Mouse (Mus musculus) neural tube, embryonic 14.5 days (tissue): ENCODE results near the gene Spry1. TPM values are rescaled to one million over a fixed set of nuclear protein-coding genes. Genes with fewer than 3 reads are reported as not detected.

Experiments
- ATAC-seq: fragments of 200-750 bp; cut with Nextera tagmentation; 2 replicates; pipeline ENCODE4 v1.8.0; 2017; ENCODE audit warnings: low read depth, mild to moderate bottlenecking, moderate TSS enrichment, moderate library complexity
- H3K27ac ChIP-seq: fragments of 300-500 bp; sonication (generic); 2 replicates; pipeline ENCODE4 v1.5.1; 2014; ENCODE audit warnings: low read depth, mild to moderate bottlenecking, control low read depth, low read length, moderate library complexity, mixed read lengths
- H3K27me3 ChIP-seq: fragments of 300-500 bp; sonication (generic); 2 replicates; pipeline ENCODE4 v1.6.1; 2014; ENCODE audit warnings: low read length; ENCODE audit not compliant: control insufficient read depth, insufficient read depth
- H3K36me3 ChIP-seq: fragments of 300-500 bp; sonication (generic); 2 replicates; pipeline ENCODE4 v1.6.1; 2014; ENCODE audit warnings: low read length, mixed read lengths; ENCODE audit not compliant: control insufficient read depth, insufficient read depth
- H3K4me1 ChIP-seq: fragments of 300-500 bp; sonication (generic); 2 replicates; pipeline ENCODE4 v1.6.1; 2014; ENCODE audit warnings: low read length; ENCODE audit not compliant: control insufficient read depth, insufficient read depth
- H3K4me2 ChIP-seq: fragments of 300-500 bp; sonication (generic); 2 replicates; pipeline ENCODE4 v1.6.1; 2014; ENCODE audit warnings: mild to moderate bottlenecking, low read depth, low read length, control low read depth
- H3K4me3 ChIP-seq: fragments of 300-500 bp; sonication (generic); 2 replicates; pipeline ENCODE4 v1.5.1; 2014; ENCODE audit warnings: low read depth, low read length, control low read depth, mixed read lengths
- H3K9ac ChIP-seq: fragments of 300-500 bp; sonication (generic); replicated peaks from 2 replicates; pipeline ENCODE4 v1.6.1; 2014; ENCODE audit warnings: low read depth, mild to moderate bottlenecking, control low read depth, low read length, mixed read lengths
- H3K9me3 ChIP-seq: fragments of 300-500 bp; sonication (generic); 2 replicates; pipeline ENCODE4 v1.6.1; 2016; ENCODE audit warnings: low read length; ENCODE audit not compliant: control insufficient read depth
- WGBS: fragments of 180-500 bp; shearing (Covaris S2); extraction: QIAGEN DNeasy Blood & Tissue Kit; methylation state at CpG from one replicate; pipeline ENCODE4 v1.1.7; 2014; 5-methylcytosine and 5-hydroxymethylcytosine counted together
- polyA plus RNA-seq: library from polyadenylated mRNA; unstranded; fragments of >200 nt; fragmentation: Nextera tagmentation; extraction: Ambion mirVana; gene quantifications from 2 replicates; pipeline ENCODE4 v1.2.1, GENCODE M21; 2014

Gene Spry1
- polyA plus RNA-seq, 1 experiment from 2014 or later, result 5.0 TPM

DNA sequence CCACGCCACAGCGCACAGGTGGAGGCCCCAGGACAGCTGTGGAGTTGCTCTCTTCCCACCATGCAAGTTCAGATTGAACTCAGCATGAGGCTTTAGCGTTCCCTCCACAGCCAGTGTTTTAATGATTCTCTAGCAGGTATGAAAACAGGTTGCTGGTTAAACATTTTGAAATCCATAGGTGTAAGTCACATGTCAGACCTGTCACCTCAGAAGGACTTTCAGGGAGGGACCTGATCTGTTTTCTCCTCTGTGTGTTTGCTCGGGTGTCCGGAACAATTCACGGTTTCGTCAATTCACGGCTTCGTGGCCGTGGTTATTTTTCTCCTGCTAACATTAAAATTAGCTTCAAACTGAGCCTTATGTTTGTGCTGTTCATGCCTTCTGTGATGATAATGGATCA is 7.5 kb downstream of the Spry1 start:
- ATAC-seq, result no peak
- 83% methylated on average over 10 of the region's 10 CpGs for WGBS
- Histone ChIP-seq H3K4me2 (no peak overlapping the region), H3K4me1 (peaks cover 5% of the 10 kb centered on the region; the same call in 1 of the 2 replicates), H3K9ac (no peak overlapping the region), H3K27me3 (peaks cover 10% of the 10 kb centered on the region), H3K27ac (no peak overlapping the region), H3K36me3 (peaks cover 11% of the 10 kb centered on the region), H3K9me3 (no peaks in the 10 kb centered on the region), H3K4me3 (no peak overlapping the region)

DNA sequence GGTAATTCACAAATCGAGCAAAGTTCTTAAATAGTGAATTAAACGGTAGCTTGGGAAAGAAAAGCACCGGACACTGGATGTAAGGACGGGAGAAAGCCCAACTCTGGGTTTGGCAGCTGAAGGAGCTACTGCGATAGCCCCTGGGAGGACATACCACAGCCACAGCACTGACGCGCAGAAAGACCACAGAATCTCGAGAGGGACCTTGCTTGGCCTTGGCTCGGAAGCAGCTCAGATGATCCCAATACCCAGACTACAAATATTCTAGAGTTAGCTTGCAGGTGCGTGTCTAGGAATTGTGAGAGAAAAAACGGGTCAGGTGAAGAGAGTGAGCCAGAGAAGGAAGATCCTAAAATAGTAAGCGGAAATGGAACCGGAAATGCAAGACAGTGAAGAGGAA is 8.5 kb downstream of the Spry1 start:
- no peak for ATAC-seq
- Histone ChIP-seq H3K27me3 (peaks cover 2% of the 10 kb centered on the region; the same call in 1 of the 2 replicates), H3K4me1 (no peaks in the 10 kb centered on the region), H3K4me2 (no peak overlapping the region), H3K27ac (no peak overlapping the region), H3K9ac (no peak overlapping the region), H3K9me3 (no peaks in the 10 kb centered on the region), H3K4me3 (no peak overlapping the region), H3K36me3 (peaks cover 5% of the 10 kb centered on the region)
- 76% methylated on average over 13 of the region's 13 CpGs for WGBS

DNA sequence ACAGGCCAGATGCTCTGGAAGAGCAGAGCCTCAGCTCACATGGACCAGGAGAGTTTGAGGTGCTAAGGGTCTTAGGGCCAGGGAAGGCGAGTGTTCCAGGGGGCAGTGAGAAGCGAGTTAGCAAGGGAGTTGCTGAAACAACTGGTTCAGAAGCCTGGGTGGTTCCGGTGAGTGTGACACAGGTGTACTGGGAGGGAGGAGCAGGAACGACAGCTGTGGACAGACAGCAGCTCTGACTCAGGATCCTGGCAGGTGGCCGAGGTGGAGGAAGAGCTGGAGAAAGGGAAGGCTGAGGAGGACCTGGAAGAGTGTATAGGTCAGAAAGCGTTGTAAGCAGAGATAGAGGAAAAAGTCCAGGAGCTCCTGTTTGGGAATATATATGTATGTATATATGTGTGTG is 9.5 kb downstream of the Spry1 start:
- 85% methylated on average over 6 of the region's 6 CpGs for WGBS

DNA sequence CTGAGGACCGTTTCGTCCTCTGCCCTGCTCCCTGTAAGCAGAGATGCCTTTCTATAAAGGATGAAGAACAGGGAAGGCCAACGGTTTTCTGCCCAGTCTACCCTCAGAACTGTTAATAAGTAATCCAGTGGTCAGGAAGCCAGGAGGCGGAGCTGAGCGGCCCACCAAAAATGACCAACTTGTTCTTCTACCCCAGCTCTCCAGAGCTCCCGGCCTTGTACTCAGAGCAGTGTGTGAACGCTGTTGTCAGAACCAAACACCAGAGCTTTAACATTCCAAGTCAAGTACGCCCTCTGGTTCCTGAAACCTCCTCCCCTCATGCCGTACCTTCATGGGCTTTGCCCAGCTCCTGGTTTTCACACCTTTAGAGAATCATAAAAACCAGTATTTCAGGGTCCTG is 12.8 kb downstream of the Spry1 start:
- Histone ChIP-seq H3K4me1 (peaks cover 5% of the 10 kb centered on the region; the same call in 1 of the 2 replicates), H3K9me3 (no peaks in the 10 kb centered on the region), H3K4me3 (no peak overlapping the region), H3K4me2 (no peak overlapping the region), H3K27ac (no peak overlapping the region), H3K27me3 (peaks cover 6% of the 10 kb centered on the region), H3K9ac (no peak overlapping the region), H3K36me3 (no peaks in the 10 kb centered on the region)
- WGBS, result 84% methylated on average over 9 of the region's 9 CpGs
- ATAC-seq, result no peak

More for the DNA sequence above, 9.5 kb downstream of the Spry1 start:
- Histone ChIP-seq H3K36me3 (no peaks in the 10 kb centered on the region), H3K9ac (no peak overlapping the region), H3K4me3 (no peak overlapping the region), H3K4me1 (0 out of 2 replicates have a peak, but pooled peaks cover 2% of the 10 kb centered on the region), H3K9me3 (no peaks in the 10 kb centered on the region), H3K4me2 (no peak overlapping the region), H3K27ac (no peak overlapping the region), H3K27me3 (0 out of 2 replicates have a peak, but pooled peaks cover 3% of the 10 kb centered on the region)
- ATAC-seq, result no peak

DNA sequence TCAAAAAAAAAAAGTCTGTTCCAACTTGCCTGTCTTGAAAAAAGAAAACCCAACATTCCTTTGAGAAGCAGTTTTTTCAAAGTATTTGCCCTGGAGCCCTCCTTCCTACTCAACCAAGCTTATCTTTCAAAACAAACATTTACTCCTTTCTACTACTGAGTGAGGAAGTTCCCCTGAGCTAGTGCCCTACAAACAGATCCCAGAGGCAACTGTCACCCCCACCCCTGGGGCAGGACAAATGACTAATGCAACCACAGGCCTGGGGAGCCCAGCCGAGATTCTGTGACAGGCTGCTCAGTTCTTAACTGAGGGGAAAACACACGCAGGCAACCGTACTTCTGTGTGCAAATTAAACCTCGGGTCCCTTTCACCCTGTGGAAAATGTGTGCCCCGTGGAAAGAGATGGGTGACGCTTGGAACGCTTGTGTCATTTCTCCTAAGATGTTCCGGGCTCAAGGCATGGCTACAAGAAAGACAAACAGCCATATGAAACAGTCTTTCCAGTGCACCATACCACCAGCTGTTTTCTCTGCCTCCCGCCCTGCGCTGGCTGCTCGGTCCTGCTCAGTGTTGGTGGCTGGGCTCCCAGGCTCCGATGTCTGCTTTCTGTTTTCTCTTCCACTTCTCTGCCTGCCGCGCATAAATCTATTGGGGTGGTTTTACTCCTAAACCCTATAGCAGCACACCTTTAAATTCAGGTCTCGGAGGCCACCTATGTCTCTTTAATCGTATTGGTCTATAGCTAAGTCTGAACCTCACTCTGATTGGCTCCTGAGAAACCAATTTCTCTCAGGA is 14.4 kb downstream of the Spry1 start:
- Histone ChIP-seq H3K4me1 (peaks cover 5% of the 10 kb centered on the region; the same call in 1 of the 2 replicates), H3K27ac (no peak overlapping the region), H3K9me3 (no peaks in the 10 kb centered on the region), H3K4me2 (peak overlapping the region; percentile 41), H3K4me3 (peak overlapping the region; percentile 15; the same call in 1 of the 2 replicates), H3K27me3 (peaks cover 6% of the 10 kb centered on the region), H3K9ac (peak overlapping the region; percentile 28; the same call in 1 of the 2 replicates), H3K36me3 (no peaks in the 10 kb centered on the region)
- WGBS, result 15% methylated on average over 16 of the region's 16 CpGs
- ATAC-seq, result 0 out of 2 replicates have a peak, but pooled peaks have one; percentile 33

DNA sequence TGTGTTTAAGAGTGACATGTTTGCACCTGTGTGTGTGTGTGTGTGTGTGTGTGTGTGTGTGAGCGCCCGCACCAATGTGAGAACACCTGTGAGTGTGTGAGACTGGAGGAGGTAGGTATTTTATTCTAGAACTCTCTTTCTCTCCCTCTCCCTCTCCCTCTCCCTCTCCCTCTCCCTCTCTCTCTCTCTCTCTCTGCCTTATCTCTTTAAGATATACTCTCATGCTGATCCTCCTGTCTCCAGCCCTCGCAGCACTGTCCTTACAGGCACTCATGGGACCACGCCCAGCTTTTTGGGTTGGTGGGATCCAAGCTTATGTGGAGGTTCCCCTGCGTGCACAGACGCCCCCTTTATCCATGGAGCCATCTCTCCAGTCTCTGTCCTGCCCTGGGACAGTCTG is 15.0 kb downstream of the Spry1 start:
- WGBS, result 75% methylated on average over 6 of the region's 6 CpGs
- no peak for ATAC-seq

DNA sequence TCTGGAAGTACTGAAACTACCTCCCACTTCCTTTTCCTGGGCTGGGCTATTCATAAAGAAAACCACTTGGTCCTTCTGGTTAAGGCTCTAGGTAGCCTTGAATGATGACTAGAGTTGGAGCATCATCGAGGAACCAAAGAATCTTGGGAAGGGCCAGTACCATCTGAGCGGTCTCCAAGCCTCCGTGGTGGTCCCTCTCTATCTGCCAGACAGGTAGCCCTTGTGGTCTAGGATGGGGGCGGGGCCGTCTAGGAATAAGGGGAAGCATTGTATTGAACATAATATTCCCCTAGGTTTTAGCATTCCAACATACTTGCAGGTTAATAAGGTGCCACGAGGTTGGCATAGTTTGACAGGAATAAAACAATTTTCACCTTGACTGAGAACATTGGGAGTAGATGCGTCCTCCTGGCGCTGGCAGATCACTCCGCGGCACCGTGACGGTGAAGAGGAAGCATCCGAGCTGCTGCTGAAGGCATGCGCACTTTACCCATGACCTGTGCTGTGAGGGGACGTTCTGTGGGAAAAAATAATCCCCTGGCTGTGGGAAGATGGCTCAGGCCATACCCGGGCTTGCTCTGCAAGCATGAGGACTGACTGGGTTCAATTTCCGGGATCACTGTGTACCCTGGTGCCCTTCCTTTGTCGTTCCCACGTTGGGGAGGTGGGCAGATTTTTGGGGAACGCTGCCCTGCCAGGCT is 16.3 kb downstream of the Spry1 start:
- 32% methylated on average over 20 of the region's 20 CpGs for WGBS
- Histone ChIP-seq H3K9ac (no peak overlapping the region), H3K27ac (no peak overlapping the region), H3K4me2 (peak overlapping the region; percentile 40), H3K9me3 (no peaks in the 10 kb centered on the region), H3K36me3 (no peaks in the 10 kb centered on the region), H3K27me3 (peaks cover 6% of the 10 kb centered on the region), H3K4me3 (peak overlapping the region; percentile 12; the same call in 1 of the 2 replicates), H3K4me1 (peaks cover 5% of the 10 kb centered on the region; the same call in 1 of the 2 replicates)
- peak; percentile 60 for ATAC-seq

More for the DNA sequence above, 15.0 kb downstream of the Spry1 start:
- Histone ChIP-seq H3K4me3 (peak overlapping the region; percentile 15; the same call in 1 of the 2 replicates), H3K4me1 (peaks cover 5% of the 10 kb centered on the region; the same call in 1 of the 2 replicates), H3K4me2 (peak overlapping the region; percentile 41; the same call in 1 of the 2 replicates), H3K9ac (no peak overlapping the region), H3K9me3 (no peaks in the 10 kb centered on the region), H3K27me3 (peaks cover 6% of the 10 kb centered on the region), H3K27ac (no peak overlapping the region), H3K36me3 (no peaks in the 10 kb centered on the region)

DNA sequence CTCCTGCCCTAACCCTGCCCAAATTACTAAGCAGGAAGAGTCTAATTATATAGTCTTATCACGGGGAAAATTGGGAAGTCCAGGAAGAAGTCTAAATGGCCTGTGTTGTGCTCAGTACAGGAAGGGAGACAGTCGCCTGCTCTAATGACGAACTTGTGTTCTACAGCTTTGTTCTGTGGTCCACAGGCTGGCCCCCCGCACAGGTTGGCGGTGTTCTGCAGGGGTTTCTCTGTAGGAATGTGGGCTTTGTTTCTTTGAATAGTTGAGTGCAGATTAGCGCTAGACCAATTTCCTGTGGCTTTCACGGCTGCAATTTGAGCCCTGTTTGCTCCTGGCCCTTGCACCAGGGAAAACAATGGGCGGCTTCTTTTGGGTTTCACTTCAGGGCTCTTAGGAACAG is 17.3 kb downstream of the Spry1 start:
- Histone ChIP-seq H3K27me3 (peaks cover 6% of the 10 kb centered on the region), H3K4me2 (peak overlapping the region; percentile 2; the same call in 1 of the 2 replicates), H3K36me3 (no peaks in the 10 kb centered on the region), H3K4me1 (peaks cover 5% of the 10 kb centered on the region; the same call in 1 of the 2 replicates), H3K9me3 (no peaks in the 10 kb centered on the region), H3K27ac (no peak overlapping the region), H3K9ac (no peak overlapping the region), H3K4me3 (no peak overlapping the region)
- no peak for ATAC-seq
- WGBS, result 2% methylated on average over 8 of the region's 8 CpGs
